In the genomic region with DNA sequence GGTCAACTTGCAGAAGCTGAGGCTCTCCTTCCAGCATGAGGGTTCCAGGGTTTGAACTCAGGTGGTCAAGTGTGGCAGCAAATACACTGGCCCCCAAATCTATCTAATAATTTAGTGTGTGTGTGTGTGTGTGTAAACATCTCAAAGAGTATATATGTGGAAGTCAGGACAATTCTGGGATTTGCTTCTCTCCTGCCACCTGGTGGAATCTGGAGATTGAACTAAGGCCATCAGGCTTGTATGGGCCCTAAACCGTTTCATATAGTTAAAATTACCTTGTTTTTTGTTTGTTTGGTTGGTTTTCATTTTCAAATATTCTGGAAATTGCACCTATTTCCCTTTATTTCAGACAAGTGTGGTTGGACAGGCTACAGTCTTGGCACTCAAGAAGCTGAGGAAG, we compare ENCODE assay signal across 21 mouse cellular contexts. TPM values are rescaled to one million over a fixed set of nuclear protein-coding genes. Genes with fewer than 3 reads are reported as not detected.
DNase-seq lines count a peak whose midpoint lies in the region; ATAC-seq and TF ChIP-seq lines count a peak whose summit lies in the region.
"Had no signal": no experiment of that assay in that cellular context is flagged by ENCODE, and none has a peak within 500 bp of the region (broad histone marks: within the 10 kb centered on the region; RNA-seq: fewer than 3 reads in every experiment).

No protein-coding gene starts in this region.

- peak; percentile 36 for TF ChIP-seq CTCF in intestine, postnatal 0 days (IDR thresholded peaks at IDR 0.05; ENCODE audit: low read depth)
- TF ChIP-seq CTCF in lung, postnatal 0 days (IDR thresholded peaks at IDR 0.05): 0 out of 2 replicates have a peak, but pooled peaks have one; percentile 3
- TF ChIP-seq CTCF in lung, adult 2 months (IDR thresholded peaks at IDR 0.05; ENCODE audit: insufficient read depth, low read length): no peak
- TF ChIP-seq CTCF in stomach, postnatal 0 days (IDR thresholded peaks at IDR 0.05; ENCODE audit: low read depth): peak; percentile 39

- no peaks in the 10 kb centered on the region for H3K9me3 ChIP-seq in heart, embryonic 10.5 days
- no peaks in the 10 kb centered on the region for H3K9me3 ChIP-seq in heart, embryonic 12.5 days (replicated peaks)
- H3K9me3 ChIP-seq in intestine, postnatal 0 days (ENCODE audit: control insufficient read depth): no peaks in the 10 kb centered on the region
- H3K9me3 ChIP-seq in intestine, embryonic 15.5 days: no peaks in the 10 kb centered on the region
- no peaks in the 10 kb centered on the region for H3K9me3 ChIP-seq in lung, postnatal 0 days (ENCODE audit: low read length)
- no peaks in the 10 kb centered on the region for H3K9me3 ChIP-seq in stomach, postnatal 0 days (ENCODE audit: control insufficient read depth, low read length)
- H3K9me3 ChIP-seq: embryonic facial prominence, embryonic 15.5 days; forebrain, embryonic 10.5 days; forebrain, embryonic 15.5 days had no signal

- H3K9ac ChIP-seq in heart, embryonic 12.5 days: no peak overlapping the region
- no peak overlapping the region for H3K9ac ChIP-seq in intestine, postnatal 0 days (ENCODE audit: low read depth, low read length)
- no peak overlapping the region for H3K9ac ChIP-seq in intestine, embryonic 15.5 days
- H3K9ac ChIP-seq in lung, postnatal 0 days (replicated peaks; ENCODE audit: low read depth): no peak overlapping the region
- no peak overlapping the region for H3K9ac ChIP-seq in stomach, postnatal 0 days (ENCODE audit: low read length)
- H3K9ac ChIP-seq: embryonic facial prominence, embryonic 15.5 days; forebrain, embryonic 15.5 days had no signal

- no peak for ATAC-seq in heart, embryonic 12.5 days (ENCODE audit: insufficient number of reproducible peaks, low FRiP score)
- ATAC-seq in intestine, postnatal 0 days: no peak
- ATAC-seq in intestine, embryonic 15.5 days: no peak
- no peak for ATAC-seq in lung, postnatal 0 days
- ATAC-seq in stomach, postnatal 0 days (ENCODE audit: low FRiP score, low TSS enrichment): no peak
- ATAC-seq: forebrain, embryonic 15.5 days; intestine, embryonic 16.5 days had no signal

- peak; percentile 22 for DNase-seq in heart, embryonic 10.5 days (ENCODE audit: low spot score)
- DNase-seq in lung, postnatal 0 days (ENCODE audit: low spot score): no peak
- DNase-seq in lung, adult 2 months: no peak
- DNase-seq in stomach, postnatal 0 days (ENCODE audit: low spot score): no peak
- DNase-seq: adrenal gland, adult 8-10 months; adrenal gland, postnatal 36 days; cerebellum, adult 11 months; cerebellum, adult 8-10 months; cerebellum, postnatal 14 days; embryo, embryonic 11 days; gastrocnemius, postnatal 10 days; heart, postnatal 14 days had no signal

- H3K27ac ChIP-seq in heart, embryonic 10.5 days: no peak overlapping the region
- H3K27ac ChIP-seq in heart, embryonic 12.5 days (ENCODE audit: poor library complexity, severe bottlenecking): no peak overlapping the region
- H3K27ac ChIP-seq in intestine, postnatal 0 days (ENCODE audit: low read depth, low read length): no peak overlapping the region
- no peak overlapping the region for H3K27ac ChIP-seq in intestine, embryonic 15.5 days
- H3K27ac ChIP-seq in lung, postnatal 0 days (ENCODE audit: low read length): no peak overlapping the region
- no peak overlapping the region for H3K27ac ChIP-seq in stomach, postnatal 0 days (replicated peaks)
- H3K27ac ChIP-seq: embryonic facial prominence, embryonic 15.5 days; forebrain, embryonic 10.5 days; forebrain, embryonic 15.5 days had no signal

- no peak for TF ChIP-seq EP300 in lung, postnatal 0 days (IDR thresholded peaks at IDR 0.05)
- no peak for TF ChIP-seq EP300 in stomach, postnatal 0 days (optimal IDR thresholded peaks at IDR 0.05)

- no peaks in the 10 kb centered on the region for H3K4me1 ChIP-seq in heart, embryonic 10.5 days
- H3K4me1 ChIP-seq in heart, embryonic 12.5 days (replicated peaks): no peaks in the 10 kb centered on the region
- H3K4me1 ChIP-seq in intestine, postnatal 0 days (replicated peaks; ENCODE audit: control insufficient read depth, insufficient read depth, low read length): no peaks in the 10 kb centered on the region
- H3K4me1 ChIP-seq in intestine, embryonic 15.5 days (replicated peaks): no peaks in the 10 kb centered on the region
- H3K4me1 ChIP-seq in lung, postnatal 0 days (ENCODE audit: insufficient read depth, low read depth, low read length): no peaks in the 10 kb centered on the region
- no peaks in the 10 kb centered on the region for H3K4me1 ChIP-seq in lung, adult 2 months (ENCODE audit: control insufficient read depth, insufficient read depth, low read length)
- H3K4me1 ChIP-seq in stomach, postnatal 0 days (replicated peaks; ENCODE audit: control insufficient read depth, insufficient read depth): no peaks in the 10 kb centered on the region
- H3K4me1 ChIP-seq: embryonic facial prominence, embryonic 15.5 days; forebrain, embryonic 10.5 days; forebrain, embryonic 15.5 days had no signal

- peaks cover 72% of the 10 kb centered on the region for H3K36me3 ChIP-seq in heart, embryonic 10.5 days
- peaks cover 69% of the 10 kb centered on the region for H3K36me3 ChIP-seq in heart, embryonic 12.5 days
- peaks cover 51% of the 10 kb centered on the region for H3K36me3 ChIP-seq in intestine, postnatal 0 days (ENCODE audit: control insufficient read depth, insufficient read depth)
- peaks cover 12% of the 10 kb centered on the region; the same call in 1 of the 2 replicates for H3K36me3 ChIP-seq in intestine, embryonic 15.5 days
- peaks cover 27% of the 10 kb centered on the region for H3K36me3 ChIP-seq in lung, postnatal 0 days (ENCODE audit: insufficient read depth, low read length)
- H3K36me3 ChIP-seq in stomach, postnatal 0 days (ENCODE audit: control insufficient read depth, insufficient read depth, low read length): peaks cover 4% of the 10 kb centered on the region

- 91% methylated on average over 1 of the region's 1 CpGs for WGBS in heart, embryonic 10.5 days
- 94% methylated on average over 1 of the region's 1 CpGs for WGBS in heart, embryonic 12.5 days
- WGBS in intestine, postnatal 0 days: 81% methylated on average over 1 of the region's 1 CpGs
- WGBS in intestine, embryonic 15.5 days: 89% methylated on average over 1 of the region's 1 CpGs
- WGBS in lung, postnatal 0 days: 86% methylated on average over 1 of the region's 1 CpGs
- 81% methylated on average over 1 of the region's 1 CpGs for whole genome bisulfite sequencing in lung, adult 2 months
- WGBS in stomach, postnatal 0 days: 87% methylated on average over 1 of the region's 1 CpGs

- no peak overlapping the region for H3K4me3 ChIP-seq in heart, embryonic 10.5 days
- H3K4me3 ChIP-seq in heart, embryonic 12.5 days: no peak overlapping the region
- H3K4me3 ChIP-seq in intestine, postnatal 0 days (ENCODE audit: low read depth, low read length): no peak overlapping the region
- no peak overlapping the region for H3K4me3 ChIP-seq in intestine, embryonic 15.5 days (replicated peaks)
- no peak overlapping the region for H3K4me3 ChIP-seq in lung, postnatal 0 days (ENCODE audit: low read depth, low read length)
- no peak overlapping the region for H3K4me3 ChIP-seq in lung, adult 2 months (replicated peaks; ENCODE audit: extremely low read depth, low read depth, low read length)
- H3K4me3 ChIP-seq in stomach, postnatal 0 days (ENCODE audit: low read depth, low read length): no peak overlapping the region
- H3K4me3 ChIP-seq: embryonic facial prominence, embryonic 15.5 days; erythroblast, embryonic 14.5 days; forebrain, embryonic 10.5 days; forebrain, embryonic 15.5 days had no signal

- no peaks in the 10 kb centered on the region for H3K27me3 ChIP-seq in heart, embryonic 10.5 days (ENCODE audit: insufficient read depth, poor library complexity, severe bottlenecking)
- no peaks in the 10 kb centered on the region for H3K27me3 ChIP-seq in heart, embryonic 12.5 days (replicated peaks)
- H3K27me3 ChIP-seq in intestine, postnatal 0 days (replicated peaks; ENCODE audit: control insufficient read depth, insufficient read depth, low read length): no peaks in the 10 kb centered on the region
- no peaks in the 10 kb centered on the region for H3K27me3 ChIP-seq in intestine, embryonic 15.5 days (replicated peaks)
- no peaks in the 10 kb centered on the region for H3K27me3 ChIP-seq in lung, postnatal 0 days (replicated peaks; ENCODE audit: insufficient read depth, low read length)
- H3K27me3 ChIP-seq in stomach, postnatal 0 days (ENCODE audit: control insufficient read depth, insufficient read depth, low read length): no peaks in the 10 kb centered on the region
- H3K27me3 ChIP-seq: CH12.LX; embryonic facial prominence, embryonic 15.5 days; forebrain, embryonic 15.5 days had no signal

- no peak overlapping the region for H3K4me2 ChIP-seq in heart, embryonic 12.5 days
- H3K4me2 ChIP-seq in intestine, postnatal 0 days (replicated peaks; ENCODE audit: low read depth): no peak overlapping the region
- H3K4me2 ChIP-seq in intestine, embryonic 15.5 days (replicated peaks): no peak overlapping the region
- H3K4me2 ChIP-seq in lung, postnatal 0 days (replicated peaks; ENCODE audit: low read depth, low read length): no peak overlapping the region
- no peak overlapping the region for H3K4me2 ChIP-seq in stomach, postnatal 0 days (replicated peaks; ENCODE audit: low read depth)
- H3K4me2 ChIP-seq: embryonic facial prominence, embryonic 15.5 days; forebrain, embryonic 15.5 days had no signal

- no peak for TF ChIP-seq POLR2A in lung, adult 2 months (IDR thresholded peaks at IDR 0.05; ENCODE audit: borderline replicate concordance, extremely low read depth, low read depth, low read length)

RNA-seq across cellular contexts. Expression of gene 5730455P16Rik, which starts 8.9 kb away (rescaled TPM):
- polyA plus RNA-seq in heart, embryonic 10.5 days (2016; fragmentation: Nextera tagmentation; extraction: Ambion mirVana): 15.0 and 17.2 TPM in 2 replicates
- polyA plus RNA-seq in heart, embryonic 12.5 days (2016; fragmentation: Nextera tagmentation; extraction: Ambion mirVana): 17.0 and 17.3 TPM in 2 replicates
- polyA plus RNA-seq in intestine, postnatal 0 days (2015; fragmentation: Nextera tagmentation; extraction: Ambion mirVana): 8.7 and 9.1 TPM in 2 replicates
- 15.7 and 18.4 TPM in 2 replicates for polyA plus RNA-seq in intestine, embryonic 15.5 days (2015; fragmentation: Nextera tagmentation; extraction: Ambion mirVana)
- polyA plus RNA-seq in lung, postnatal 0 days (2015; fragmentation: Nextera tagmentation; extraction: Ambion mirVana): 13.3 and 14.3 TPM in 2 replicates
- polyA plus RNA-seq in lung, adult 2 months (2012; rRNA removed): 5.1 and 5.6 TPM in 2 replicates
- polyA plus RNA-seq in stomach, postnatal 0 days (2015; fragmentation: Nextera tagmentation; extraction: Ambion mirVana): 11.0 and 12.0 TPM in 2 replicates

RNA-seq across cellular contexts. Expression of gene Zfp207, which starts 14.1 kb away (rescaled TPM):
- 191 and 222 TPM in 2 replicates for polyA plus RNA-seq in heart, embryonic 10.5 days (2016; fragmentation: Nextera tagmentation; extraction: Ambion mirVana)
- 168 and 169 TPM in 2 replicates for polyA plus RNA-seq in heart, embryonic 12.5 days (2016; fragmentation: Nextera tagmentation; extraction: Ambion mirVana)
- polyA plus RNA-seq in intestine, postnatal 0 days (2015; fragmentation: Nextera tagmentation; extraction: Ambion mirVana): 109 and 113 TPM in 2 replicates
- 177 and 197 TPM in 2 replicates for polyA plus RNA-seq in intestine, embryonic 15.5 days (2015; fragmentation: Nextera tagmentation; extraction: Ambion mirVana)
- polyA plus RNA-seq in lung, postnatal 0 days (2015; fragmentation: Nextera tagmentation; extraction: Ambion mirVana): 120 and 125 TPM in 2 replicates
- 72.8 and 104 TPM in 2 replicates for polyA plus RNA-seq in lung, adult 2 months (2012; rRNA removed)
- 110 and 115 TPM in 2 replicates for polyA plus RNA-seq in stomach, postnatal 0 days (2015; fragmentation: Nextera tagmentation; extraction: Ambion mirVana)

RNA-seq across cellular contexts. Expression of gene Psmd11, which starts 59.5 kb away (rescaled TPM):
- 248 and 309 TPM in 2 replicates for polyA plus RNA-seq in heart, embryonic 10.5 days (2016; fragmentation: Nextera tagmentation; extraction: Ambion mirVana)
- 213 and 214 TPM in 2 replicates for polyA plus RNA-seq in heart, embryonic 12.5 days (2016; fragmentation: Nextera tagmentation; extraction: Ambion mirVana)
- 156 and 171 TPM in 2 replicates for polyA plus RNA-seq in intestine, postnatal 0 days (2015; fragmentation: Nextera tagmentation; extraction: Ambion mirVana)
- polyA plus RNA-seq in intestine, embryonic 15.5 days (2015; fragmentation: Nextera tagmentation; extraction: Ambion mirVana): 269 and 297 TPM in 2 replicates
- polyA plus RNA-seq in lung, postnatal 0 days (2015; fragmentation: Nextera tagmentation; extraction: Ambion mirVana): 173 and 190 TPM in 2 replicates
- 31.7 and 48.3 TPM in 2 replicates for polyA plus RNA-seq in lung, adult 2 months (2012; rRNA removed)
- 189 and 211 TPM in 2 replicates for polyA plus RNA-seq in stomach, postnatal 0 days (2015; fragmentation: Nextera tagmentation; extraction: Ambion mirVana)
